Mouse (Mus musculus) liver, embryonic 14.5 days (tissue): ENCODE results near the gene Lrrc32. TPM values are rescaled to one million over a fixed set of nuclear protein-coding genes. Genes with fewer than 3 reads are reported as not detected.
A peak's percentile ranks its signal among the peaks of the same experiment; 100 is the strongest.

Experiments
- ATAC-seq: fragments of 200-750 bp; cut with Nextera tagmentation; 2 replicates; pipeline ENCODE4 v1.8.0; 2017; ENCODE audit warnings: moderate number of reproducible peaks, mild to moderate bottlenecking, moderate library complexity; ENCODE audit not compliant: insufficient read depth
- DNase-seq, 3 experiments: peaks; one replicate each; pipeline ENCODE4 v3.0.0-alpha.2; 2012 to 2013; ENCODE audit warnings: low read depth in 3 of 3, low spot score in 3 of 3
- H3K27ac ChIP-seq: fragments of 300-500 bp; sonication (generic); 2 replicates; pipeline ENCODE4 v1.5.1; 2014; ENCODE audit warnings: moderate library complexity, mild to moderate bottlenecking, control low read depth, inconsistent platforms
- H3K27me3 ChIP-seq: fragments of 300-500 bp; sonication (generic); 2 replicates; pipeline ENCODE4 v1.6.1; 2014; ENCODE audit warnings: mild to moderate bottlenecking, low read length, moderate library complexity; ENCODE audit not compliant: control insufficient read depth, insufficient read depth
- H3K36me3 ChIP-seq: fragments of 300-500 bp; sonication (generic); replicated peaks from 2 replicates; pipeline ENCODE4 v1.6.1; 2014; ENCODE audit warnings: low read depth; ENCODE audit not compliant: control insufficient read depth, insufficient read depth
- H3K4me1 ChIP-seq, 2 experiments: fragments of 200-500 bp in 1 of 2; fragments of 300-500 bp in 1 of 2; sonication (generic) in 1 of 2; replicated peaks; 2 replicates each; pipeline ENCODE4 v1.6.1; 2012 to 2014; ENCODE audit warnings: antibody characterized with exemption in 1 of 2, inconsistent platforms in 1 of 2, low read length in 1 of 2; ENCODE audit not compliant: control insufficient read depth in 2 of 2, insufficient read depth in 2 of 2
- H3K4me2 ChIP-seq: fragments of 300-500 bp; sonication (generic); 2 replicates; pipeline ENCODE4 v1.6.1; 2014; ENCODE audit warnings: low read depth, mild to moderate bottlenecking, control low read depth, moderate library complexity
- H3K4me3 ChIP-seq, 2 experiments: fragments of 200-500 bp in 1 of 2; fragments of 300-500 bp in 1 of 2; sonication (generic) in 1 of 2; 2 replicates each; pipeline ENCODE4 v1.5.1; 2012 to 2014; ENCODE audit warnings: low read depth in 2 of 2, low read length in 2 of 2, mild to moderate bottlenecking in 2 of 2, control low read depth in 1 of 2, inconsistent platforms in 1 of 2, moderate library complexity in 1 of 2; ENCODE audit not compliant: insufficient read depth in 1 of 2
- H3K9ac ChIP-seq: fragments of 300-500 bp; sonication (generic); replicated peaks from 2 replicates; pipeline ENCODE4 v1.6.1; 2014; ENCODE audit warnings: mild to moderate bottlenecking, control low read depth, moderate library complexity
- H3K9me3 ChIP-seq: fragments of 300-500 bp; sonication (generic); 2 replicates; pipeline ENCODE4 v1.6.1; 2016; ENCODE audit warnings: low read length, mixed read lengths; ENCODE audit not compliant: control insufficient read depth
- CTCF ChIP-seq: IDR thresholded peaks from 2 replicates; pipeline ENCODE4 v1.5.1; 2016; ENCODE audit warnings: antibody characterized with exemption, low read depth, control low read depth
- EP300 ChIP-seq: IDR thresholded peaks from 2 replicates; pipeline ENCODE4 v1.6.1; 2016; ENCODE audit warnings: antibody characterized with exemption, low read depth
- WGBS: fragments of 180-500 bp; shearing (Covaris S2); extraction: QIAGEN DNeasy Blood & Tissue Kit; methylation state at CpG from one replicate; pipeline ENCODE4 v1.1.7; 2014; ENCODE audit not compliant: insufficient replicate concordance; 5-methylcytosine and 5-hydroxymethylcytosine counted together
- polyA plus RNA-seq, 2 experiments: library from polyadenylated mRNA; depleted of rRNA in 1 of 2; stranded (reverse) in 1 of 2; unstranded in 1 of 2; fragments of >200 nt; fragmentation: Nextera tagmentation in 1 of 2; extraction: Ambion mirVana in 1 of 2; gene quantifications; 2 replicates each; pipeline versions ENCODE4 v1.2.1 to v1.2.3; 2012 to 2014

Gene Lrrc32
- polyA plus RNA-seq, 2 experiments = 3.6 to 4.7 TPM

DNA sequence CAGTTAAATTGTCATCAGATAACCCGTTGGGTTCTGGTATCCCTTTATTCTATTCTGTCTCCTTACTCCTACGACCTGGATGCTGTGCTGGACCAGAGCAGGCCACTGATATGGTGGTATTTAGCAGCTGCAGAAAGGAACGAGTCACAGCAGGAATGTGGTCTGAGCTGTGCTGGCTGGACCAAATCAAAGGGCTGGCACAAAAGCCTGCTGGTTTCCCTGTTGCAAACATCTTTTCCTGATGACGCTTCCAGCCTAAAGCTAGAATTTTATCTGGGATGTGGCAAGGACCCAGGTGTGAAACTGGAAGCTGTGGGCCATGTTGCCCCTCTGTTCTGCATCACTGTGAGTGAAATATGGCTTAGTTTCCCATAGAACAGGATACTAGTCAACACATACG lies 8.4 kb downstream of the Lrrc32 start:
- DNase-seq (no peak), ATAC-seq (no peak)
- H3K9ac ChIP-seq = no peak overlapping the region
- H3K27ac ChIP-seq = no peak overlapping the region
- no peaks in the 10 kb centered on the region for H3K36me3 ChIP-seq
- no peak overlapping the region for H3K4me2 ChIP-seq
- peaks cover 0 to 3% of the 10 kb centered on the region in 2 experiments; a peak in 2 of 4 replicates for H3K4me1 ChIP-seq
- no peaks in the 10 kb centered on the region for H3K9me3 ChIP-seq
- H3K27me3 ChIP-seq = no peaks in the 10 kb centered on the region
- no peak overlapping the region for H3K4me3 ChIP-seq
- TF ChIP-seq EP300 = no peak
- no peak for TF ChIP-seq CTCF
- 46% methylated on average over 5 of the region's 5 CpGs for WGBS

DNA sequence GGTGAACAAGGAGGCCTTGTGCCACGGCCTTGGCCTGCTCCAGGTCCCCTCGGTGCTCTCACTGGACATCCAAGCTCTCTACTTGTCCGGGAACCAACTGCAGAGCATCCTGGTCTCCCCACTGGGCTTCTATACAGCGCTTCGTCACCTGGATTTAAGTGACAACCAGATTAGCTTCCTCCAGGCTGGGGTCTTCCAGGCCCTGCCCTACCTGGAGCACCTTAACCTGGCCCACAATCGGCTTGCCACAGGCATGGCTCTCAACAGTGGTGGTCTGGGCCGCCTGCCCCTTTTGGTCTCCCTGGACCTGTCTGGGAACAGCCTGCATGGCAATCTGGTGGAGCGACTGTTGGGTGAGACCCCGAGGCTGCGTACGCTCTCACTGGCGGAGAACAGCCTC lies 9.0 kb downstream of the Lrrc32 start:
- no peak for TF ChIP-seq EP300
- no peak for TF ChIP-seq CTCF
- H3K4me3 ChIP-seq = no peak overlapping the region
- H3K36me3 ChIP-seq = no peaks in the 10 kb centered on the region
- H3K27me3 ChIP-seq = no peaks in the 10 kb centered on the region
- DNase-seq = no peak
- ATAC-seq = no peak
- H3K9ac ChIP-seq = no peak overlapping the region
- H3K4me1 ChIP-seq = peaks cover 0 to 3% of the 10 kb centered on the region in 2 experiments; a peak in 2 of 4 replicates
- no peak overlapping the region for H3K4me2 ChIP-seq
- 65% methylated on average over 12 of the region's 12 CpGs for WGBS
- no peak overlapping the region for H3K27ac ChIP-seq
- no peaks in the 10 kb centered on the region for H3K9me3 ChIP-seq

DNA sequence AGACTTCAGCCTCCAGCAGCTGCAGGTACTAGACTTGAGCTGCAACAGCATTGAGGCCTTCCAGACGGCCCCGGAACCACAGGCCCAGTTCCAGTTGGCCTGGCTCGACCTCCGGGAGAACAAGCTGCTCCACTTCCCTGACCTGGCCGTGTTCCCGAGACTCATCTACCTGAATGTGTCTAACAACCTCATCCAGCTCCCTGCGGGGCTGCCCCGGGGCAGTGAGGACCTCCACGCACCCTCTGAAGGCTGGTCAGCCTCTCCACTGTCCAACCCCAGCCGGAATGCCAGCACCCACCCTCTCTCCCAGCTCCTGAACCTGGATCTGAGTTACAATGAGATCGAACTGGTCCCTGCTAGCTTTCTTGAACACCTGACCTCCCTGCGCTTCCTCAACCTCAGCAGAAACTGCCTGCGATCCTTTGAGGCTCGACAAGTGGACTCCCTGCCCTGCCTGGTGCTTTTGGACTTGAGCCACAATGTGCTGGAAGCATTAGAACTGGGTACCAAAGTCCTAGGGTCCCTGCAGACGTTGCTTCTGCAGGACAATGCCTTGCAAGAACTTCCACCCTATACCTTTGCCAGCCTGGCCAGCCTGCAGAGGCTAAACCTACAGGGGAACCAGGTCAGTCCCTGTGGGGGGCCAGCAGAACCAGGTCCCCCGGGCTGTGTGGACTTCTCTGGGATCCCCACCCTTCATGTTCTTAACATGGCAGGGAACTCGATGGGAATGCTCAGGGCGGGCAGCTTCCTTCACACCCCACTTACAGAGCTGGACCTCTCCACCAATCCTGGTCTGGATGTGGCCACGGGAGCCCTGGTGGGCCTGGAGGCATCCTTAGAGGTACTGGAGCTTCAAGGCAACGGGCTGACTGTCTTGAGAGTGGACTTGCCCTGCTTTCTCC lies 9.8 kb downstream of the Lrrc32 start:
- Histone ChIP-seq H3K27ac (no peak overlapping the region), H3K27me3 (no peaks in the 10 kb centered on the region), H3K9me3 (no peaks in the 10 kb centered on the region), H3K36me3 (no peaks in the 10 kb centered on the region), H3K9ac (no peak overlapping the region), H3K4me1 (peaks cover 0 to 3% of the 10 kb centered on the region in 2 experiments; a peak in 1 of 4 replicates), H3K4me2 (no peak overlapping the region), H3K4me3 (no peak overlapping the region)
- TF ChIP-seq CTCF = no peak
- DNase-seq (no peak), ATAC-seq (no peak)
- 71% methylated on average over 20 of the region's 20 CpGs for WGBS

- ATAC-seq = no peak
- H3K36me3 ChIP-seq = no peaks in the 10 kb centered on the region
- no peak for TF ChIP-seq EP300
- no peak for TF ChIP-seq CTCF
- no peak for DNase-seq
- H3K9ac ChIP-seq = no peak overlapping the region
- no peak overlapping the region for H3K4me2 ChIP-seq
- H3K27me3 ChIP-seq = no peaks in the 10 kb centered on the region
- no peaks in the 10 kb centered on the region for H3K9me3 ChIP-seq
- WGBS = 59% methylated on average over 25 of the region's 25 CpGs
- H3K4me1 ChIP-seq = no peaks in the 10 kb centered on the region
- H3K4me3 ChIP-seq = no peak overlapping the region
- H3K27ac ChIP-seq = no peak overlapping the region
Observed at GRCm38 (mm10) chr7:98499561-98500292, 10.6 kb downstream of the Lrrc32 start.

DNA sequence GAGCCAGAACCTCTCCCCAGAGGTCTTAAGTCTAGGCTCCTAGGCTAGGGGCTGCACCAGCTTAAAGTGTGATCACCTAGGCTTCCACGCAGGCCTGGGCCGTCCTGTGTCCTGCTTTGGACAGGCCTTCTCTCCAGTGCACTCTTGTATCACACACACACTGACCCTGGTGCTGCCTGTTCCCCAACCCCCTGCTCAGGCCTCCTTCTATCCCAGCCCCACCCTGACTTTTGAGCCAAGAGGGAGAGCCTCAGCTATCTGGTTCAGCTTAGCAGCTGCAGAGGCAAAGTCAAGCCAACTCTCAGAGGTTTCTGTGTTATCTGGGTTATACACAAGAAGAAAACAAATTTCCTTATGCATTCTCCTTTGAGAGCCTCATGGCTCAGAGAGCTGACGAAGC lies 11.4 kb downstream of the Lrrc32 start:
- Histone ChIP-seq H3K4me3 (no peak overlapping the region), H3K9me3 (no peaks in the 10 kb centered on the region), H3K27ac (no peak overlapping the region), H3K27me3 (no peaks in the 10 kb centered on the region), H3K9ac (no peak overlapping the region), H3K36me3 (no peaks in the 10 kb centered on the region), H3K4me1 (no peaks in the 10 kb centered on the region), H3K4me2 (no peak overlapping the region)
- 50% methylated on average over 3 of the region's 3 CpGs for WGBS
- ATAC-seq (peak; percentile 15; the same call in 1 of the 2 replicates), DNase-seq (no peak)
- no peak for TF ChIP-seq EP300
- TF ChIP-seq CTCF = no peak
